In genomic region chr6:118180085-118180423, GRCm38 (mm10) we compare ENCODE assay signal across 8 mouse cellular contexts. TPM values are rescaled to one million over a fixed set of nuclear protein-coding genes. Genes with fewer than 3 reads are reported as not detected.
A peak's percentile ranks its signal among the peaks of the same experiment; 100 is the strongest.
DNase-seq lines count a peak whose midpoint lies in the region; ATAC-seq and TF ChIP-seq lines count a peak whose summit lies in the region.

No protein-coding gene starts in this region.

- no peak for ATAC-seq in heart, embryonic 11.5 days (replicated peaks; ENCODE audit: insufficient number of reproducible peaks, low FRiP score, low TSS enrichment)
- peak; percentile 24; the same call in 1 of the 2 replicates for ATAC-seq in liver, embryonic 12.5 days
- peak; percentile 59; the same call in 1 of the 2 replicates for ATAC-seq in forebrain, embryonic 15.5 days (replicated peaks)
- 0 out of 2 replicates have a peak, but pooled peaks have one; percentile 9 for ATAC-seq in midbrain, postnatal 0 days (ENCODE audit: low FRiP score)

- no peak for TF ChIP-seq CTCF in midbrain, postnatal 0 days (IDR thresholded peaks at IDR 0.05)

- no peaks in the 10 kb centered on the region for H3K36me3 ChIP-seq in heart, embryonic 11.5 days (ENCODE audit: control insufficient read depth, insufficient read depth, low read length)
- H3K36me3 ChIP-seq in liver, embryonic 12.5 days = no peaks in the 10 kb centered on the region
- no peaks in the 10 kb centered on the region for H3K36me3 ChIP-seq in forebrain, embryonic 15.5 days
- H3K36me3 ChIP-seq in midbrain, postnatal 0 days (ENCODE audit: insufficient read depth, low read length) = 0 out of 2 replicates have a peak, but pooled peaks cover 6% of the 10 kb centered on the region

- DNase-seq in heart, adult 9 months (ENCODE audit: low spot score in 2 of 2) = no peak
- DNase-seq in liver = no peak
- no peak for DNase-seq in midbrain, postnatal 0 days (ENCODE audit: low spot score)
- DNase-seq in cerebellum, postnatal 25 days = no peak
- no peak for DNase-seq in adrenal gland, postnatal 14 days

- WGBS in heart, embryonic 11.5 days (ENCODE audit: insufficient replicate concordance) = 75% methylated on average over 12 of the region's 12 CpGs
- 69% methylated on average over 12 of the region's 12 CpGs for WGBS in liver, embryonic 12.5 days (ENCODE audit: insufficient replicate concordance)
- WGBS in forebrain, embryonic 15.5 days = 68% methylated on average over 12 of the region's 12 CpGs
- WGBS in midbrain, postnatal 0 days = 65% methylated on average over 12 of the region's 12 CpGs

- 0 out of 2 replicates have a peak overlapping the region, but pooled peaks have one; percentile 12 for H3K4me2 ChIP-seq in heart, embryonic 11.5 days
- H3K4me2 ChIP-seq in liver, embryonic 12.5 days = no peak overlapping the region
- H3K4me2 ChIP-seq in forebrain, embryonic 15.5 days (replicated peaks) = no peak overlapping the region
- H3K4me2 ChIP-seq in midbrain, postnatal 0 days (ENCODE audit: low read depth, low read length, poor library complexity, severe bottlenecking) = no peak overlapping the region

- 0 out of 2 replicates have a peak, but pooled peaks cover 3% of the 10 kb centered on the region for H3K27me3 ChIP-seq in heart, embryonic 11.5 days (ENCODE audit: control insufficient read depth, insufficient read depth, low read length)
- 0 out of 2 replicates have a peak, but pooled peaks cover 3% of the 10 kb centered on the region for H3K27me3 ChIP-seq in liver, embryonic 12.5 days (replicated peaks)
- no peaks in the 10 kb centered on the region for H3K27me3 ChIP-seq in forebrain, embryonic 15.5 days
- H3K27me3 ChIP-seq in midbrain, postnatal 0 days (ENCODE audit: insufficient read depth, low read length) = no peaks in the 10 kb centered on the region

- no peak overlapping the region for H3K27ac ChIP-seq in heart, embryonic 11.5 days (ENCODE audit: low read depth, low read length)
- no peak overlapping the region for H3K27ac ChIP-seq in liver, embryonic 12.5 days
- no peak overlapping the region for H3K27ac ChIP-seq in forebrain, embryonic 15.5 days (replicated peaks)
- H3K27ac ChIP-seq in midbrain, postnatal 0 days (ENCODE audit: low read depth, low read length) = no peak overlapping the region

- no peak overlapping the region for H3K9ac ChIP-seq in heart, embryonic 11.5 days (ENCODE audit: low read depth, low read length)
- no peak overlapping the region for H3K9ac ChIP-seq in liver, embryonic 12.5 days
- H3K9ac ChIP-seq in forebrain, embryonic 15.5 days (replicated peaks) = no peak overlapping the region
- H3K9ac ChIP-seq in midbrain, postnatal 0 days (replicated peaks; ENCODE audit: low read length, poor library complexity, severe bottlenecking) = no peak overlapping the region

- H3K9me3 ChIP-seq in heart, embryonic 11.5 days (replicated peaks; ENCODE audit: control insufficient read depth, low read length) = no peaks in the 10 kb centered on the region
- H3K9me3 ChIP-seq in liver, embryonic 12.5 days (replicated peaks) = no peaks in the 10 kb centered on the region
- H3K9me3 ChIP-seq in forebrain, embryonic 15.5 days = no peaks in the 10 kb centered on the region
- H3K9me3 ChIP-seq in midbrain, postnatal 0 days (ENCODE audit: low read length) = no peaks in the 10 kb centered on the region

- H3K4me3 ChIP-seq in heart, embryonic 11.5 days (ENCODE audit: low read depth, low read length) = no peak overlapping the region
- no peak overlapping the region for H3K4me3 ChIP-seq in liver, embryonic 12.5 days
- no peak overlapping the region for H3K4me3 ChIP-seq in forebrain, embryonic 15.5 days
- H3K4me3 ChIP-seq in midbrain, postnatal 0 days (ENCODE audit: low read depth, low read length) = no peak overlapping the region

- H3K4me1 ChIP-seq in heart, embryonic 11.5 days (ENCODE audit: control insufficient read depth, insufficient read depth, low read length) = 0 out of 2 replicates have a peak, but pooled peaks cover 3% of the 10 kb centered on the region
- H3K4me1 ChIP-seq in liver, embryonic 12.5 days = no peaks in the 10 kb centered on the region
- peaks cover 4% of the 10 kb centered on the region; the same call in 1 of the 2 replicates for H3K4me1 ChIP-seq in forebrain, embryonic 15.5 days
- H3K4me1 ChIP-seq in midbrain, postnatal 0 days (ENCODE audit: insufficient read depth, low read length) = no peaks in the 10 kb centered on the region

RNA-seq across cellular contexts. Expression of gene Ret, which starts 17.5 kb away (rescaled TPM):
- 0.04 and 0.20 TPM in 2 replicates for polyA plus RNA-seq in heart, embryonic 11.5 days (2014; fragmentation: Nextera tagmentation; extraction: Ambion mirVana)
- 0.45 TPM in 1 of 2 replicates, not detected in the other for polyA plus RNA-seq in liver, embryonic 12.5 days (2016; fragmentation: Nextera tagmentation; extraction: Ambion mirVana)
- 1.3 TPM in 2 replicates for polyA plus RNA-seq in forebrain, embryonic 15.5 days (2015; fragmentation: Nextera tagmentation; extraction: Ambion mirVana)
- 24.6 and 27.1 TPM in 2 replicates for total RNA-seq in midbrain, postnatal 0 days (2014; rRNA removed)
- 7.1 and 8.5 TPM in 2 replicates for polyA plus RNA-seq in midbrain, postnatal 0 days (2015; fragmentation: Nextera tagmentation; extraction: Ambion mirVana)
- 5.3 and 7.7 TPM in 2 replicates for total RNA-seq in adrenal gland, postnatal 14 days (2021)

RNA-seq across cellular contexts. Expression of gene Csgalnact2, which starts 41.1 kb away (rescaled TPM):
- polyA plus RNA-seq in heart, embryonic 11.5 days (2014; fragmentation: Nextera tagmentation; extraction: Ambion mirVana) = 10.2 and 12.8 TPM in 2 replicates
- polyA plus RNA-seq in liver, embryonic 12.5 days (2016; fragmentation: Nextera tagmentation; extraction: Ambion mirVana) = 9.4 and 9.6 TPM in 2 replicates
- polyA plus RNA-seq in forebrain, embryonic 15.5 days (2015; fragmentation: Nextera tagmentation; extraction: Ambion mirVana) = 9.2 and 11.1 TPM in 2 replicates
- 13.0 and 15.8 TPM in 2 replicates for total RNA-seq in midbrain, postnatal 0 days (2014; rRNA removed)
- polyA plus RNA-seq in midbrain, postnatal 0 days (2015; fragmentation: Nextera tagmentation; extraction: Ambion mirVana) = 10.8 and 11.0 TPM in 2 replicates
- 16.8 and 17.4 TPM in 2 replicates for total RNA-seq in adrenal gland, postnatal 14 days (2021)
